Mouse (Mus musculus) embryonic facial prominence, embryonic 13.5 days (tissue): ENCODE data around the gene Dclk3. TPM values are rescaled to one million over a fixed set of nuclear protein-coding genes. Genes with fewer than 3 reads are reported as not detected.

Source experiments
- ATAC-seq: fragments of 200-750 bp; cut with Nextera tagmentation; 2 replicates; pipeline ENCODE4 v1.8.0; 2017; ENCODE audit warnings: low read depth; ENCODE audit not compliant: insufficient number of reproducible peaks, insufficient read depth, low FRiP score, low TSS enrichment
- H3K27ac ChIP-seq: fragments of 300-500 bp; sonication (generic); 2 replicates; pipeline ENCODE4 v1.5.1; 2015; ENCODE audit warnings: moderate library complexity, mild to moderate bottlenecking, inconsistent platforms
- H3K27me3 ChIP-seq: fragments of 300-500 bp; sonication (generic); 2 replicates; pipeline ENCODE4 v1.6.1; 2015; ENCODE audit warnings: mild to moderate bottlenecking, inconsistent platforms
- H3K36me3 ChIP-seq: fragments of 300-500 bp; sonication (generic); 2 replicates; pipeline ENCODE4 v1.6.1; 2015; ENCODE audit warnings: mild to moderate bottlenecking, inconsistent platforms
- H3K4me1 ChIP-seq: fragments of 300-500 bp; sonication (generic); 2 replicates; pipeline ENCODE4 v1.6.1; 2015; ENCODE audit warnings: inconsistent platforms
- H3K4me2 ChIP-seq: fragments of 300-500 bp; sonication (generic); 2 replicates; pipeline ENCODE4 v1.6.1; 2015; ENCODE audit warnings: moderate library complexity, mild to moderate bottlenecking, inconsistent platforms
- H3K4me3 ChIP-seq: fragments of 300-500 bp; sonication (generic); 2 replicates; pipeline ENCODE4 v1.5.1; 2015; ENCODE audit warnings: mild to moderate bottlenecking, inconsistent platforms
- H3K9ac ChIP-seq: fragments of 300-500 bp; sonication (generic); 2 replicates; pipeline ENCODE4 v1.6.1; 2015; ENCODE audit warnings: mild to moderate bottlenecking, inconsistent platforms
- H3K9me3 ChIP-seq: fragments of 300-500 bp; sonication (generic); 2 replicates; pipeline ENCODE4 v1.6.1; 2016; ENCODE audit warnings: inconsistent platforms
- WGBS: fragments of 180-500 bp; shearing (Covaris S2); methylation state at CpG from one replicate; pipeline ENCODE4 v1.1.7; 2015; ENCODE audit warnings: mixed read lengths; 5-methylcytosine and 5-hydroxymethylcytosine counted together
- polyA plus RNA-seq: library from polyadenylated mRNA; unstranded; fragments of >200 nt; fragmentation: Nextera tagmentation; extraction: Ambion mirVana; gene quantifications from 2 replicates; pipeline ENCODE4 v1.2.1, GENCODE M21; 2015

Dclk3 gene
- polyA plus RNA-seq, 1 experiment from 2014 or later: 5.6 TPM

GRCm38 (mm10) chr9:111473686-111474457, 35.0 kb downstream of the Dclk3 start:
- Histone ChIP-seq H3K36me3 (no peaks in the 10 kb centered on the region), H3K4me1 (peaks cover 24% of the 10 kb centered on the region), H3K27me3 (no peaks in the 10 kb centered on the region), H3K4me2 (no peak overlapping the region), H3K4me3 (no peak overlapping the region), H3K27ac (no peak overlapping the region), H3K9ac (no peak overlapping the region), H3K9me3 (no peaks in the 10 kb centered on the region)
- WGBS: 60% methylated on average over 21 of the region's 21 CpGs
- ATAC-seq: no peak

DNA sequence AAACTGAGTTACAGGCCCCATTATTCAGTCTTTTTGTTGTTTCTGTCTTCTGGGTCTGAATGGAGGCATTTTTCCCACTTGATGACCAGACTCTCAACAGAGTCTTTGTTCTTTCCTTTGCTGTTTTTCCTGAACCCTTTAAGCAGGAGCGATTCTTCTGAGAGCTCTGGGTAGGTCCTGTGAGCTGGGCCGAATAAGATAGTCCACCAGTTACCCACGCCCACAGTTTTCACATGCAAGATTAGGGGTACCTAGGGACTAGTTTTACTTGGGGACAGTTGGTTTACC, 35.5 kb downstream of the Dclk3 start:
- 39% methylated on average over 3 of the region's 3 CpGs for WGBS
- Histone ChIP-seq H3K4me3 (no peak overlapping the region), H3K27me3 (no peaks in the 10 kb centered on the region), H3K36me3 (no peaks in the 10 kb centered on the region), H3K9ac (no peak overlapping the region), H3K4me1 (peaks cover 19% of the 10 kb centered on the region), H3K4me2 (no peak overlapping the region), H3K27ac (no peak overlapping the region), H3K9me3 (no peaks in the 10 kb centered on the region)
- ATAC-seq: no peak

- no peak overlapping the region for H3K27ac ChIP-seq
- H3K27me3 ChIP-seq: no peaks in the 10 kb centered on the region
- no peak for ATAC-seq
- H3K4me3 ChIP-seq: no peak overlapping the region
- H3K9me3 ChIP-seq: no peaks in the 10 kb centered on the region
- H3K9ac ChIP-seq: no peak overlapping the region
- 88% methylated on average over 3 of the region's 3 CpGs for WGBS
- H3K36me3 ChIP-seq: no peaks in the 10 kb centered on the region
- no peak overlapping the region for H3K4me2 ChIP-seq
- peaks cover 19% of the 10 kb centered on the region for H3K4me1 ChIP-seq
Observed at GRCm38 (mm10) chr9:111475281-111475680, 36.4 kb downstream of the Dclk3 start.

GRCm38 (mm10) chr9:111475973-111476372, 37.1 kb downstream of the Dclk3 start:
- Histone ChIP-seq H3K9ac (no peak overlapping the region), H3K4me1 (peaks cover 19% of the 10 kb centered on the region), H3K27me3 (no peaks in the 10 kb centered on the region), H3K4me3 (no peak overlapping the region), H3K9me3 (no peaks in the 10 kb centered on the region), H3K27ac (no peak overlapping the region), H3K4me2 (no peak overlapping the region), H3K36me3 (no peaks in the 10 kb centered on the region)
- no peak for ATAC-seq
- WGBS: 53% methylated on average over 4 of the region's 4 CpGs

DNA sequence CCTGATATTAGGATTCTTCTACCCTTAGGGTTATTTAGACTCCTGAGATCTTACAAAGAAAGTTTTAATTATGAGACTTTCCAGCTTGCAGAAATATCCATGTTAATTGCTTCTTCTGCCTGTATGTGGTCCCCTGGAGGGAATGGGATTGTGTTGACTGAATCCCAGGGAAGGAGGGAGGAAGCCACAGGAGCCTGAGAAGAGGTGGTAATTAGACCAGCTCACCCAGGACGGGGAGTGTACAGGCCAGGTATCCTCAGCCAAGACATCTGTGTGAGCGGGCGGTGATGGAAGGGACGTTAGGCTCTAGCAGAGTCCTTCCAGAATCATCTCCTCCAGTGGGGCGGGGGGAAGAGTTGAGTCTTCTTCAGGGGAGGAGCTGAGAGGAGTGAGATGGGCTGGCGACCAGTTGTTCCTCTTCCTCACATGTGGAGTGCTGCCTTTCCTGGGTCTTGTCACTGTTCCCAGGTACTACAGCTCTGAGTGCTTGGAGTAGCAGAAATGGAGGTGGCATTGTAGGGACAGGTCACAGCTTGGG, 37.7 kb downstream of the Dclk3 start:
- ATAC-seq: no peak
- Histone ChIP-seq H3K36me3 (no peaks in the 10 kb centered on the region), H3K4me2 (no peak overlapping the region), H3K27ac (no peak overlapping the region), H3K9me3 (no peaks in the 10 kb centered on the region), H3K4me3 (no peak overlapping the region), H3K9ac (no peak overlapping the region), H3K27me3 (no peaks in the 10 kb centered on the region), H3K4me1 (peaks cover 19% of the 10 kb centered on the region)
- WGBS: 72% methylated on average over 6 of the region's 6 CpGs

GRCm38 (mm10) chr9:111478853-111479490, 40.1 kb downstream of the Dclk3 start:
- ATAC-seq: no peak
- Histone ChIP-seq H3K4me1 (peaks cover 14% of the 10 kb centered on the region), H3K27me3 (no peaks in the 10 kb centered on the region), H3K36me3 (no peaks in the 10 kb centered on the region), H3K9me3 (no peaks in the 10 kb centered on the region), H3K9ac (no peak overlapping the region), H3K4me2 (no peak overlapping the region), H3K27ac (no peak overlapping the region), H3K4me3 (no peak overlapping the region)
- 59% methylated on average over 7 of the region's 7 CpGs for WGBS

DNA sequence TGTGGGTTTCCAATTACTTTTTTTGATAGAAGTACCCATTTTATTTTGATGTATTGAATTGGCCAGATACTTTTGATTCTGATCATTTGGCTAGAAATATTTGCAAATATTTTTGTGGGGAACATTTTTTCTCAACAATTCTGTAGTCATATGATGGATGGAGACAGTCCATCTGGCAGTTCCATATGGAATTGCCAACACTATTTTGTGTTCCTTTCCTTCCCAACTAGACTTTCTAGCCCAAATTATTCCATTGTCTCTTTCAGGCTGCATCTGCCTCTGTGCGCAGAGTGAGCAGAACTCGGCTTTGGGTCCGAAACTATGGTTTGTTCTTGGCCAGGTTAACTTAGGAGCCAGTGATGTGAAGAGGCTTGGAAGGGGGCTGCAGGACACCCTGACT, 42.1 kb downstream of the Dclk3 start:
- Histone ChIP-seq H3K27ac (no peak overlapping the region), H3K4me2 (no peak overlapping the region), H3K4me1 (peaks cover 6% of the 10 kb centered on the region; the same call in 1 of the 2 replicates), H3K9me3 (no peaks in the 10 kb centered on the region), H3K36me3 (no peaks in the 10 kb centered on the region), H3K9ac (no peak overlapping the region), H3K27me3 (no peaks in the 10 kb centered on the region), H3K4me3 (no peak overlapping the region)
- WGBS: 77% methylated on average over 3 of the region's 3 CpGs
- ATAC-seq: no peak

- peaks cover 9% of the 10 kb centered on the region for H3K4me1 ChIP-seq
- no peak overlapping the region for H3K27ac ChIP-seq
- no peak for ATAC-seq
- no peaks in the 10 kb centered on the region for H3K9me3 ChIP-seq
- H3K4me2 ChIP-seq: no peak overlapping the region
- H3K9ac ChIP-seq: peak overlapping the region; percentile 6; the same call in 1 of the 2 replicates
- no peaks in the 10 kb centered on the region for H3K36me3 ChIP-seq
- H3K27me3 ChIP-seq: peaks cover 5% of the 10 kb centered on the region; the same call in 1 of the 2 replicates
- no peak overlapping the region for H3K4me3 ChIP-seq
- 46% methylated on average over 10 of the region's 10 CpGs for WGBS
Observed at GRCm38 (mm10) chr9:111486645-111487477, 48.0 kb downstream of the Dclk3 start.

DNA sequence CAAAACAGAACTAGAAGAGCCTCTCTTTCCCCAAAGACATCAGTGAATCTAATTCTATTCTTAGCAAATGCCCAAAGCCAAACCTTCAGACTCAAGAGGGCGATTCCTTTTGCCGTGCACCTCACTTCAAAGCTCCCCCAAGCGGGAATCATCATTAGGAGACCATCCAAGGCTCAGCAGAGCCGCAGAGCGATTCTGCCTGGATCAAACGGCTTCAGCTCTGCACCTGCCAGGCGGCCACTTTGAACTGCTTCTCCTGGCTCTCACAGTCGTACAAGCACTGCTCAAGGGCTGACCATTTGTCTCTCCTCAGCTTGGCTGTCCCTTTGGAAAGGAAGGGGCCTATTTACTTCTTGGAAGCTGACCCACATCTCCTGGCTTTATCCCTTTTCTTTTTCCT, 51.7 kb downstream of the Dclk3 start:
- ATAC-seq: no peak
- H3K4me3 ChIP-seq: no peak overlapping the region
- peaks cover 9% of the 10 kb centered on the region for H3K4me1 ChIP-seq
- H3K27me3 ChIP-seq: peaks cover 7% of the 10 kb centered on the region; the same call in 1 of the 2 replicates
- H3K4me2 ChIP-seq: no peak overlapping the region
- no peaks in the 10 kb centered on the region for H3K36me3 ChIP-seq
- no peaks in the 10 kb centered on the region for H3K9me3 ChIP-seq
- H3K9ac ChIP-seq: no peak overlapping the region
- WGBS: 51% methylated on average over 8 of the region's 8 CpGs
- H3K27ac ChIP-seq: no peak overlapping the region

DNA sequence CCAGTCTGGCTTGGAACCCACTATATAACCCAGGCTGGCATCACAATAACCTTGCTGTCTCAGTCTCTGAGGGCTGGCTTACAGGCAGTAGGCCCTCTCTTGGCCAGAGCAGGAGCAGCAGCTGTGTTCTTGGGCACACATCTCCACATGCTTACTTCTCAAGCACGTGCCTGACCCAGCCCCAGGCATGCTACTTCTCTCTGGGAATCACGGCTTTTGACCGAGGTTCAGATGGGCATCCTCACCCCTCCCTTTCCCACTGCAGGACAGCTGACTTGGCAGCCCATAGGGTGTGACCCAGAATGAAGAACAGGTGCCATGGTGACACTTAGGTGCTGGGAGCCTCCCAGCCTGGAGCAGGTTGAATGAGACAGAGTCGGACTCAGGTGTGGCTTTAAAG, 52.4 kb downstream of the Dclk3 start:
- Histone ChIP-seq H3K9me3 (no peaks in the 10 kb centered on the region), H3K27ac (no peak overlapping the region), H3K36me3 (no peaks in the 10 kb centered on the region), H3K4me1 (peaks cover 9% of the 10 kb centered on the region), H3K27me3 (peaks cover 9% of the 10 kb centered on the region; the same call in 1 of the 2 replicates), H3K4me3 (no peak overlapping the region), H3K4me2 (no peak overlapping the region), H3K9ac (no peak overlapping the region)
- ATAC-seq: no peak
- WGBS: 38% methylated on average over 4 of the region's 4 CpGs

DNA sequence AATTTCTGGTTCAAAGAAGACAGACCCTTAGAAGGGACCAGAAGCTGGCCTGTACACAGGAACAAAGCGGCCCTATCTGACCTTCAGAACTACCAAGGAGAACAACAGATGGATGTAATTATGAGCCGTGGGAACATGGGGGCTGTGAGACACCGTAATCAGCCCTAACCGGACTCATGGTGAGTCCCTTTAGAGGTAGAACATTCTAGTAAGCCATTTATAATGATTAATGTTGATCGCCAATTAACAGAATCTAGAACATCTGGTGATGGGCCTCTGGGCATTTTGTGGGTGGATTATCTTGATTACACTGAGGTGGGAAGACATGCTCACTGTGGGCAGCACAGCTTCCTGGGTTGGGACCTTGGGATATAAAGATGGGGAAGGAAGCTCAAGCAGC, 54.6 kb downstream of the Dclk3 start:
- H3K9ac ChIP-seq: no peak overlapping the region
- WGBS: 30% methylated on average over 5 of the region's 5 CpGs
- no peaks in the 10 kb centered on the region for H3K9me3 ChIP-seq
- no peak overlapping the region for H3K4me3 ChIP-seq
- no peaks in the 10 kb centered on the region for H3K4me1 ChIP-seq
- H3K4me2 ChIP-seq: no peak overlapping the region
- peaks cover 10% of the 10 kb centered on the region; the same call in 1 of the 2 replicates for H3K27me3 ChIP-seq
- no peak overlapping the region for H3K27ac ChIP-seq
- H3K36me3 ChIP-seq: no peaks in the 10 kb centered on the region
- no peak for ATAC-seq
